Mouse (Mus musculus): ENCODE measurements around the gene Fbxw21.

- TF ChIP-seq CTCF (IDR thresholded peaks at IDR 0.05; ENCODE audit: extremely low read depth, insufficient read length, insufficient replicate concordance, low read depth, low read length), result no peak
- TF ChIP-seq POLR2A (IDR thresholded peaks at IDR 0.05; ENCODE audit: low read depth, low read length), result no peak
These were observed 31.8 kb downstream of the Fbxw21 start for GRCm38 (mm10) chr9:109130076-109130475.
